ENCODE assay signal across 8 mouse cellular contexts in the genomic region with DNA sequence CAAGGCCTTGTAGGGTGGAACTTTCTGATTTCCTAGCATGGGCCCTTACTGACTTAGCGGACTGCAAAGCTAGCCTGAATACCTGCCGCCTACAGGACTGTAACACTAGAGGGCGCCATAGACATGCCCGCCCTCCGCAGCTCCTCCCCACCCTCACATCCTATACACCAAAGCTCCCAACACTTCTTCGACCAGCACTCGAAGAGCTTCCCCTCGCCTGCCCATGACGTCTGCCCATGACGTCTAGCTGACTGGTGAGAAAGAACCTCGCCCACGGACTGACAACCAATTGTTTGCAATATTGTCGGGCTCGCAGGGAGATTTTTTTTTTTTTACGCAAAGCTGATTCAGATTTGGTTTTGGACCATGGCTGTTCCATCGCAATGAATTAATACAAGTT. TPM values are rescaled to one million over a fixed set of nuclear protein-coding genes. Genes with fewer than 3 reads are reported as not detected.
DNase-seq lines count a peak whose midpoint lies in the region; ATAC-seq and TF ChIP-seq lines count a peak whose summit lies in the region.

No protein-coding gene starts in this region.

- H3K27ac ChIP-seq in gastrocnemius, adult 2 months, result no peak overlapping the region
- H3K27ac ChIP-seq in hindbrain, postnatal 0 days, result no peak overlapping the region

- peak; percentile 70 for DNase-seq in WW6 (ENCODE audit: low read depth, low spot score)
- peak; percentile 83 to 85 for DNase-seq in cerebellum, postnatal 10 days
- DNase-seq in gastrocnemius, adult 2 months, result peak; percentile 76
- peak; percentile 83 for DNase-seq in hindbrain, postnatal 0 days (ENCODE audit: low spot score)
- peak; percentile 62 to 66 for DNase-seq in left cerebral cortex, adult 18-20 months (ENCODE audit: low spot score in 2 of 2)
- DNase-seq in right cerebral cortex, adult 2 months (ENCODE audit: low spot score in 2 of 2), result peak; percentile 63 to 69
- peak; percentile 86 for DNase-seq in yolk sac, embryonic 10.5 days (ENCODE audit: low spot score)

- no peaks in the 10 kb centered on the region for H3K27me3 ChIP-seq in hindbrain, postnatal 0 days (ENCODE audit: insufficient read depth, low read length)

- H3K9ac ChIP-seq in hindbrain, postnatal 0 days (replicated peaks; ENCODE audit: low read length), result no peak overlapping the region

- 7% methylated on average over 16 of the region's 16 CpGs for WGBS in hindbrain, postnatal 0 days

- peak overlapping the region; percentile 49 for H3K4me2 ChIP-seq in hindbrain, postnatal 0 days (ENCODE audit: low read depth, low read length)

- no peak; the same call in 1 of the 2 replicates for TF ChIP-seq CTCF in gastrocnemius, adult 2 months (IDR thresholded peaks at IDR 0.05)
- peak; percentile 94 for TF ChIP-seq CTCF in hindbrain, postnatal 0 days (IDR thresholded peaks at IDR 0.05; ENCODE audit: low read depth)

- intact Hi-C loops in gastrocnemius, adult 2 months (cut with DNase I), result loop anchor here (1.0 to 10.0 kb wide), 2 partner anchors 94 to 113 kb away; no protein-coding TSS in a partner anchor

- H3K36me3 ChIP-seq in hindbrain, postnatal 0 days (ENCODE audit: insufficient read depth, low read length), result no peaks in the 10 kb centered on the region

- peak; percentile 90 for ATAC-seq in hindbrain, postnatal 0 days
- peak; percentile 100 for ATAC-seq in megakaryocyte, adult 5-6 weeks (ENCODE audit: poor library complexity, severe bottlenecking)

- H3K4me1 ChIP-seq in hindbrain, postnatal 0 days (ENCODE audit: insufficient read depth, low read length), result no peaks in the 10 kb centered on the region

- H3K4me3 ChIP-seq in gastrocnemius, adult 2 months, result peak overlapping the region; percentile 56
- peak overlapping the region; percentile 9 for H3K4me3 ChIP-seq in hindbrain, postnatal 0 days (ENCODE audit: low read length)

- no peaks in the 10 kb centered on the region for H3K9me3 ChIP-seq in hindbrain, postnatal 0 days (ENCODE audit: low read length)

RNA-seq across cellular contexts. Expression of gene Srprb, which starts 5.9 kb away (rescaled TPM):
- 10 to 100 TPM; 16.2 to 18.2 TPM for total RNA-seq in gastrocnemius, adult 2 months (2021)
- 55.3 and 58.1 TPM in 2 replicates for total RNA-seq in hindbrain, postnatal 0 days (2014; rRNA removed)
- polyA plus RNA-seq in hindbrain, postnatal 0 days (2015; fragmentation: Nextera tagmentation; extraction: Ambion mirVana), result 43.1 and 44.3 TPM in 2 replicates
- total RNA-seq in left cerebral cortex, adult 18-20 months (2021), result 10 to 100 TPM; 20.8 to 22.5 TPM
- 10.8 and 12.1 TPM in 2 replicates for total RNA-seq in megakaryocyte, adult 5-6 weeks (2015)
- total RNA-seq in megakaryocyte, adult 5-6 weeks (2017), result 10.8 and 13.2 TPM in 2 replicates

RNA-seq across cellular contexts. Expression of gene Gm20425, which starts 22.3 kb away (rescaled TPM):
- total RNA-seq in gastrocnemius, adult 2 months (2021), result 1 to 10 TPM; 1.7 to 3.5 TPM
- 0.99 and 3.7 TPM in 2 replicates for total RNA-seq in hindbrain, postnatal 0 days (2014; rRNA removed)
- 3.3 and 5.2 TPM in 2 replicates for polyA plus RNA-seq in hindbrain, postnatal 0 days (2015; fragmentation: Nextera tagmentation; extraction: Ambion mirVana)
- total RNA-seq in left cerebral cortex, adult 18-20 months (2021), result 10 to 100 TPM; 10.4 to 12.2 TPM
- total RNA-seq in megakaryocyte, adult 5-6 weeks (2015), result not detected in 2 replicates
- total RNA-seq in megakaryocyte, adult 5-6 weeks (2017), result 0.55 TPM in 1 of 2 replicates, not detected in the other

RNA-seq across cellular contexts. Expression of gene Trf, which starts 22.4 kb away (rescaled TPM):
- 10 to 100 TPM in 1 of 2 experiments, 1 to 10 TPM in 1; 5.3 to 11.5 TPM for total RNA-seq in gastrocnemius, adult 2 months (2021)
- total RNA-seq in hindbrain, postnatal 0 days (2014; rRNA removed), result 20.2 and 44.2 TPM in 2 replicates
- polyA plus RNA-seq in hindbrain, postnatal 0 days (2015; fragmentation: Nextera tagmentation; extraction: Ambion mirVana), result 42.1 and 45.4 TPM in 2 replicates
- total RNA-seq in left cerebral cortex, adult 18-20 months (2021), result 100 to 1,000 TPM; 170 to 179 TPM
- total RNA-seq in megakaryocyte, adult 5-6 weeks (2015), result 234 and 247 TPM in 2 replicates
- 92.2 and 130 TPM in 2 replicates for total RNA-seq in megakaryocyte, adult 5-6 weeks (2017)
